ENCODE assay signal across 8 mouse cellular contexts in the genomic region with DNA sequence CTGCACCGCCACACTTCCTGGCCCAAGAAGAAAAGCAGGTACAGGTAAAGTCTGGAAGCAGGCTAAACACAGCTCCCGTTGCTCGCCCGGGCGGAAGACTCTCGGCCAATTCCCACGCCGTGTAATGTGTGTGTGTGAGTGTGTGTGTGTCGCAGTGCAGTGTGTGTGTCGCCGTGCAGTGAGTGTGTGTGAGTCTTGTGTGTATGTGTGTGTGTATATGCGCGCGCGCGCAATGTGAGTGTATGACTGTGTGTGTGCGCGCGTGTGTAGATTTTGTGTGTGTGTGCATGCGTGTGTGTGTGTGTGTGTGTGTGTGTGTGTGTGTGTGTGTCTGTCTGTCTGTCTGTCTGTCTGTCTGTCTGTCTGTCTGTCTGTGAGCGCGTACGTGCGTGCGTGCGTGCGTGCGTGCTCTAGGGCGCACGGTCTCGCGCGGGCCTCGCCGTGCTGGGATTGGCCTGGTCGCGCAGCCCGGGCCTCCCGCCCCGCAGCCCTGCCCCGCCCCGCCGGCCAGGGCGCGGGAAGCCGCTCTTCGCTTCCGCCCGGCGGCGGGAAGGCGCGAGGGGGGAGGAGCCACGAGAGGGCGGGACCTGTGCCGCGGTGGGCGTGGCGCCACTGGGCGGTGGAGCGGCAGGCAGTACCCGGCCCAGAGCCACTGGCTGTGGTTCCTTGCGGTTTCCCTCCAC.
DNase-seq lines count a peak whose midpoint lies in the region; ATAC-seq lines count a peak whose summit lies in the region.

No protein-coding gene starts in this region.

- no peaks in the 10 kb centered on the region for H3K27me3 ChIP-seq in hindbrain, embryonic 12.5 days

- no peaks in the 10 kb centered on the region for H3K36me3 ChIP-seq in hindbrain, embryonic 12.5 days

- H3K9me3 ChIP-seq in hindbrain, embryonic 12.5 days (replicated peaks), result no peaks in the 10 kb centered on the region

- peaks cover 29% of the 10 kb centered on the region for H3K4me1 ChIP-seq in hindbrain, embryonic 12.5 days

- under 1% methylated on average over 34 of the region's 63 CpGs for WGBS in hindbrain, embryonic 12.5 days

- H3K9ac ChIP-seq in hindbrain, embryonic 12.5 days, result peak overlapping the region; percentile 65

- H3K27ac ChIP-seq in hindbrain, embryonic 12.5 days, result peak overlapping the region; percentile 91

- H3K4me2 ChIP-seq in hindbrain, embryonic 12.5 days (replicated peaks), result peak overlapping the region; percentile 95

- ATAC-seq in hindbrain, embryonic 12.5 days (ENCODE audit: low FRiP score), result peak; percentile 97

- peak; percentile 92 for DNase-seq in R1 (ENCODE audit: low read depth, low spot score)
- peak; percentile 99 for DNase-seq in cerebellum, adult 9-11 months
- DNase-seq in frontal cortex, postnatal 14 days (ENCODE audit: low spot score in 2 of 2), result peak; percentile 86 to 91
- peak; percentile 92 for DNase-seq in left cerebral cortex, adult 11 months (ENCODE audit: low spot score)
- DNase-seq in lung, postnatal 25 days (ENCODE audit: low spot score), result peak; percentile 97
- DNase-seq in retina, postnatal 7 days (ENCODE audit: low read depth, low spot score), result peak; percentile 89
- peak; percentile 76 for DNase-seq in thymus, postnatal 4 days

- peak overlapping the region; percentile 48 for H3K4me3 ChIP-seq in hindbrain, embryonic 12.5 days

Comparison
In these comparisons a context has a peak if more than half of its experiments do, and no peak if none do; other contexts are left out.
1. Peak in every context shown above with its lines: DNase-seq, ATAC-seq, H3K4me3 ChIP-seq and H3K27ac ChIP-seq.